Mouse (Mus musculus) megakaryocyte, embryonic 14.5 days (primary cell): ENCODE measurements around the gene Erich4.

Source experiments
- FLI1 ChIP-seq: IDR thresholded peaks from 2 replicates; pipeline ENCODE4 v1.6.1; 2012; ENCODE audit warnings: low read length, inconsistent platforms, mixed read lengths
- GATA1 ChIP-seq: IDR thresholded peaks from 3 replicates; pipeline ENCODE4 v1.6.1; 2012; ENCODE audit warnings: mixed read lengths, low read length, inconsistent platforms, borderline replicate concordance

DNA sequence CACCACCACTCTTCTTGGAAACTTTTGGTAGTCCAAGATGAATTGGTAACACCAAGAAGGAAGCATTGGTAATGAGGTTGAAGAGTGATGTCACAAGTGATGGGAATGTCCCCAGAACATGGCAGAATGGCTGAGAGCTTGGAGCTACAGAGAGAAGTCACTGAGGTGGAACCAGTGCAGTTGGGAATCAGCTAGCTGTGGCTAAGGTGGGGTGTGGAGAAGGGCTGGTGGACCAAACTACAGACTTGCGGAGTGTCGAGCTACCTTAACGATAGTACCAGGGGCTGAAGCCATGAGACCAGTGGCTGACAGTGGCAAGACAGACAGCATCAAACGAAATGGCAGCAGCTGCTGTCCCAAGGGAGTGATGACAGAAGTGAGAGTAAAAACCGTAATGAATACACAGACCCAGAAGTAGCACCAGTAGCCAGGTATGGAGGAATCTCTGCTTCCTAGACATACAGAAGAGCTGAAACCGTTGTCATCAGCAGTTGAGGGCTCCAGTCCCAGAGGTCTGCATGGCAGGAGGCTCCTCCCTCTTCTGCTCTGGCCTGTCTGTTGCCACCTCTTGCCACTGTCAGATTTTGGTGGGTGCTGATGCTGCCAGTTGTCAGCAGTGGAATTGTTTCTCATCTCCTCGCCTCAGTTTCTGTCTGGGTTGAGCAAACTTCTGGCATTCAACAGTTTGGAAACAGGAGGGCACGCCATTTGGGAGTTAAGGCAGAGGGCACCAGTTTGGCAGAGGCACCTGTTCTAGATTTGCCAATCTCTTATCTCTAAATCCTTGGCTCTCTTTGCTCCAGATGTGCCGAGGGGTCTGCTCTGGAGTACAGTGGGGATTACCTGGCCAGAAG, 30.1 kb downstream of the Erich4 start:
- TF ChIP-seq FLI1 (no peak), GATA1 (no peak)
